Mouse (Mus musculus) frontal cortex, adult (tissue): Measurements from ENCODE around the gene Ccdc17.

ENCODE experiments used
- ATAC-seq: cut with Nextera tagmentation; 2 replicates; pipeline ENCODE4 v1.9.2; 2017; ENCODE audit warnings: mild to moderate bottlenecking, moderate library complexity, mixed read lengths; ENCODE audit not compliant: low TSS enrichment

Gene Ccdc17

GRCm38 (mm10) chr4:116644326-116644725 is 47.9 kb downstream of the Ccdc17 start:
- ATAC-seq = peak; percentile 64; the same call in 1 of the 2 replicates

- ATAC-seq = no peak
Observed at GRCm38 (mm10) chr4:116645624-116646023, 49.2 kb downstream of the Ccdc17 start.

GRCm38 (mm10) chr4:116649411-116649810 is 53.0 kb downstream of the Ccdc17 start:
- no peak for ATAC-seq
